Mouse (Mus musculus): ENCODE results near the gene Gm960.

Gene Gm960

DNA sequence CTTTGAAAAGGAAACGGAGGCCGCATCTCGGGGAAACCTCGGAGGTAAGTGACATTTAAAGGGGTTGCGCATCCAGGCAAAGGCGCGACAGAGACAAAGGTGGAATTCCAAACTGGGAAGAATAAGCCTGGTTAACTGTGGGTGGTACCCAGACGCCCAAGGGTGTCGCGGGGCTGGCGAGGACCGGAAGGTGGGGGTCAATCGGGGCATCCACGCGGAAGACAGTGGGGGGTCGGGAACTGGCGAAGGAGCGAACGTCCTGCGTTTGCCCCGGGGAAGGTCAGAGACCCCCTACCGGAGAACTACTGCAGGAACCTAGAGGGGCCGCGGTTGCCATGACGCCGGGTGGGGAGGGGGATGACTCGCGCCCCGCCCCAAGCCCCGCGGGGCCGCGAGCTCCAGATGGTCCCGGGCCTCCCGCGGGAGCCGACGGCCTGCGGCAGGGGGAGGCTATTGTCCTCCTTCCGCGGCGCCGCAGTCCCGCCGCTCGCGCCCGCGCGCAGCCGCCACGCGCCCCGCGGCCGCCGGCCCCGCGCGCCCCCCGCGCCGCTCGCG, 13.2 kb upstream of the Gm960 start:
- DNase-seq, result no peak

DNA sequence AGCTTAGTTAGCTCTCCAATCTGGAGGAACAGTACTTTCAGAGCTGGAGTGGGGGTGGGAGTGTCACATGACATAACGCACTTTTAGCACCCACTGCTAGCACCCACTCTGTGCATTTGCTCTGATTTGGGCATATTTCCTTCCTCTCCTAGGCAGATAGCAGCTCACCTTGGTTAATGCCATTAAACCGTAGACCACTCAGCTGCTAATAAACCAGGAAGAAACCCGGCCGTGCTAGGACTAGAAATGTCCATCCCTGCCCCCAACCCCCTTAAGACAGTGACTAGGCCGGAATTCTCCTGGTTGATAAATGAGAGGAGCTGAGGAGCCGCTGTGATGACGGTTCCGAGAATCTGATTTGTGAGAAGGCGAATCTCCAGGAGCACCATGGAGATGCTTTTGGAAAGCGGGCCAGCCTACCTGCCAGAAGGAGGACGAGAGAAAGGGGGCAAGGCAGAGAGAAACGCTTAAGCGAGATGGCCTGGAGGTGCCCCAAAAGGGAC, 12.7 kb upstream of the Gm960 start, which contains the start of gene Sptbn2:
Gene Sptbn2, plus strand, starts transcription at position 70 of the 503 bp plus-strand sequence.
- no peak for DNase-seq

- no peak for DNase-seq
These were observed 10.3 kb upstream of the Gm960 start for GRCm38 (mm10) chr19:4708765-4709164.

GRCm38 (mm10) chr19:4701221-4701620, 2.8 kb upstream of the Gm960 start:
- DNase-seq, result no peak

DNA sequence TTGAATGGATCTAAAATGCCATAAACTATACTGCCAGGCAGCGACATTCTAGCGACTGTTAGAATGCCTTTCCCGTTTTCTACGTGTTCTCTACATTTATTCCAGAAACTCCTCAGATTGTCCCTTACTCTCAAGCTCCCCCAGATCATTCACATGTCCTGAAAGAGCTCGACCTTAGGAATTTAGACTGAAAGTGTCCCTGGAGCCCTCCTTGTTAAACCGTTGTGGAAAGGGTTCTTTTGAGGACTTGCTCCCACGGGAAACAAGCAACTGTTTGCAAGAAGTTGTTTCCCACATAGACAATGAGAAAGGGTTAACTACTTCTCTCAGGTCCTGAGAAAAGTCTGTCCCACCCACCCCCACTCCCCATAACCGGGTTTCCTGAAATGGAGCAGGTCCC, 2.2 kb upstream of the Gm960 start:
- no peak for DNase-seq

DNA sequence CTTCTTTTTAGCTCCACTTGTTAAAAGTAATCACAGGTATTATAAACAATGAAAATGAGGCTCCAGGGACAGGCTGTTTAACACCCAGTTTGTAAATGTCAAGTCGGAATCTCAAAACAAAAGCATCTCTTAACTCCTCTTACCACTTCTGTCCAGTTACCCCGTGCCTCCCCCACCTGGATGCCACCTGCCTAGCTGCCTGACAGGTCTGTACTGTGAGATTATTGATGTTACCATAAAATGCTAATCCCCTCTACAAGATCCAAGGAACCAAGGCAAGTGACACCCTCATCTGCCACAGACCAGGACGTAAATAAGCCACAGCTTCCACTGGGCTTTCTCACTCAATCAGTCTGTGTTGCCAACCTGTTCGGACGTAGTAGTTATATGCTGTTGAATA, 1.4 kb upstream of the Gm960 start:
- no peak for DNase-seq

- no peak for DNase-seq
These were observed 388 bp upstream of the Gm960 start for GRCm38 (mm10) chr19:4698856-4699255.

- no peak for DNase-seq
These were observed 747 bp downstream of the Gm960 start for GRCm38 (mm10) chr19:4697721-4698120.

- no peak for DNase-seq
These were observed 1.3 kb downstream of the Gm960 start for GRCm38 (mm10) chr19:4697121-4697520.

- no peak for DNase-seq
These were observed 4.1 kb downstream of the Gm960 start for GRCm38 (mm10) chr19:4694346-4694745.

DNA sequence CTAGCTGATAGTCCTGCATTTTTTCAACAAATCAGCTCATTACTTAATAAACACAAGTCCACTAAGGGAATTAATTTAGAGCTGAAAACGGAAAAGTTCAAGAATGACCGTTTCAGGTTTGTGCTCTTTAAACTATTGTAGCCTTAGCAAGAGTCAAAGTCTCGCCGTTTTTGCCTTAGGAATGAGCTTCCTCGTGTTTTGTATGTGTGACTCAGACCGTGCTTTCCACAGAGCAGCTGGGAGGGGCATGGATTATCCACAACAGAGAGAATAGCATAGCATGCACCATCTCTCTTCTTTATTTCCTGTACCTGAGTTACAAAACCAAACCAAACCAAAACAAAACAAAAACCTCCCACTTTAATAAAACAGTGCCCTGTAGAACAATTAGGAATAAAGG, 26.1 kb downstream of the Gm960 start:
- no peak for DNase-seq

DNA sequence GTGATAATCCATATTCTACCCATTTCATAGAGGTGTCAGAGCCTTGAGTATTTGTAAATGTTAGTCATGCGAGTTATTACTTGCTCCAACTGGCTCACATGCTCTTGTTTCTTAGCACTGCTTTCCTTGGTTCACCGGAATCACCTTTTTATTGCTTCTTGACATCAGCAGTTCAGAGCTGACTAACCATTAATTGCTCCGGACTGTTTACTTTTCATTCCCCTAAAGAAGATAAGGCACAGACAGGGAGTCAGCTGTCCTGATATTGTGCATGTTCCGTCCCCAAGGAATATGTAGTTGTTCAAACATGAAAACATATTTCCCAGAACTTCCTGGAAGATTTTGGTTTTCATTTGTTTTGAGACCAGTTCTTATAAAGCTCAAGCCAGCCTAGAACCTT, 27.7 kb downstream of the Gm960 start:
- DNase-seq, result no peak

GRCm38 (mm10) chr19:4666815-4667214, 31.7 kb downstream of the Gm960 start:
- DNase-seq, result peak in 1 of 2 experiments; percentile 10

- DNase-seq, result no peak
These were observed 40.3 kb downstream of the Gm960 start for GRCm38 (mm10) chr19:4658156-4658555.

DNA sequence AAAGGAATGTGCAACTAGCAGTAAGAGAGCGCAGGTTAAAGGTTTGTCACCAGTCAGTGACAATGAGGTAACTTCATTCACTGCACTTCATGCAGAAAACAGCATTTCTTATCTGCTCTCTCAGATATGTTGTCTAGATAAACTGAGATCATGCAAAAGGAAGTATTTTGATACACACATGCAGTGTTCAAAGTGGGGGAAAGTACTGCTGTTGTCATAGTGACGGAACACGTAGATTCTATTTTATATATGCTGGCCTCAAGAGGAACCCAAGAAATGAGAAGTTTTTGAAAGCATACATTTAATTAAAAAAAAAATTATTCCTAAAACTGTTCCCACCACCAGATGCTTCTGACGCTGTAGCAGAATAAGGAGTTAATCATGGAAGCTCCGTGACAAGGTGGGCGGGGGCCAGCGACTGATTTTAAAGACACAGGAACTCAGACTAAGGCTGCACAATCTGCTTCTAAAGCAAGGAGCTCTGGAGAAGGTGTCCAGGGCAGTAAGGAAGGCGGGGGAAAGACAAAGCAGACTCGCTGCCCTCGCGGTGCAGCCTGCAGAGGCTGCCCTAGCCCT, 51.5 kb downstream of the Gm960 start:
- DNase-seq, result no peak

DNA sequence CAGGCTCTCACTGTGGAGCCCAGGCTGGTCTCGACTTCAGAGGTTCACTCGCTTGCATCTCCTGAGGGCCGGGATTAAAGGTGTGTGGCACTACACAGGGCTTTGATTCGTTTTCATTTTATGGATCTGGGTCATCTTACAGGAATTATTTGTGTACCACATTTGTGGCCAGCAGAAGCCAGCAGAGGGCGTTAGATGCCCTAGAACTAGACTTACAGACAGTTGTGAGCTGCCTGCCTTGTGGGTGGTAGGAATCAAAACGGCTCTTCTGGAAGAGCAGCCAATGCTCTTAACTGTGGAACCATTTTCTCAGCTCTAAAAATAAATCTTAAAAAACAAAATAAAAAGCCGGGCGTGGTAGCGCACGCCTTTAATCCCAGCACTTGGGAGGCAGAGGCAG, 54.2 kb downstream of the Gm960 start:
- DNase-seq, result peak in 1 of 2 experiments; percentile 39

- no peak for DNase-seq
These were observed 62.5 kb downstream of the Gm960 start for GRCm38 (mm10) chr19:4635986-4636385.

GRCm38 (mm10) chr19:4628819-4629218, 69.6 kb downstream of the Gm960 start:
- DNase-seq, result peak; percentile 70 to 79

- DNase-seq, result no peak
These were observed 72.5 kb downstream of the Gm960 start for GRCm38 (mm10) chr19:4625829-4626535.

- peak; percentile 93 to 94 for DNase-seq
These were observed 73.2 kb downstream of the Gm960 start, which contains the start of gene Rce1 for GRCm38 (mm10) chr19:4625179-4625828. Rce1 (minus strand) TSS chr19:4625641.

GRCm38 (mm10) chr19:4624406-4625178, 73.9 kb downstream of the Gm960 start:
- DNase-seq, result no peak

GRCm38 (mm10) chr19:4624006-4624405, 74.5 kb downstream of the Gm960 start:
- DNase-seq, result no peak

GRCm38 (mm10) chr19:4623419-4623818, 75.0 kb downstream of the Gm960 start:
- DNase-seq, result no peak
